Mouse (Mus musculus) adrenal gland, postnatal 36 days (tissue): ENCODE data around the gene Pik3r2. TPM values are rescaled to one million over a fixed set of nuclear protein-coding genes. Genes with fewer than 3 reads are reported as not detected.
A peak's percentile ranks its signal among the peaks of the same experiment; 100 is the strongest.
"Not testable (repeated sequence)": the region's sequence is repeated elsewhere in the genome, so short reads cannot be mapped to it uniquely, and the experiment has no call there.

ENCODE experiments used
- DNase-seq, 2 experiments: peaks; one replicate each; pipeline ENCODE4 v3.0.0; 2021; ENCODE audit warnings: mixed read lengths in 1 of 2
- long read RNA-seq, 2 experiments: library from polyadenylated mRNA; stranded (forward); transcript quantifications; one replicate each; pipeline ENCODE4 v2.0.0; 2021; ENCODE audit warnings: borderline sequencing depth in 2 of 2
- total RNA-seq, 2 experiments: library from RNA; stranded (reverse); gene quantifications; 2 replicates each; pipeline ENCODE4 v1.2.3; 2021

Pik3r2 gene
- total RNA-seq = 10 to 100 TPM; 35.6 to 51.5 TPM
- long read RNA-seq, experiment 1, transcript Pik3r2-201 (16 exons, 3,165 nt) = major isoform, 32 of 48 reads
- long read RNA-seq, experiment 1, partial matches to known transcripts = 13 of 48 reads
- long read RNA-seq, experiment 1, other reads (novel, unspliced or antisense) = 3 of 48 reads
- long read RNA-seq, experiment 2, transcript Pik3r2-201 (16 exons, 3,165 nt) = major isoform, 24 of 28 reads
- long read RNA-seq, experiment 2, partial matches to known transcripts = 2 of 28 reads
- long read RNA-seq, experiment 2, other reads (novel, unspliced or antisense) = 2 of 28 reads

DNA sequence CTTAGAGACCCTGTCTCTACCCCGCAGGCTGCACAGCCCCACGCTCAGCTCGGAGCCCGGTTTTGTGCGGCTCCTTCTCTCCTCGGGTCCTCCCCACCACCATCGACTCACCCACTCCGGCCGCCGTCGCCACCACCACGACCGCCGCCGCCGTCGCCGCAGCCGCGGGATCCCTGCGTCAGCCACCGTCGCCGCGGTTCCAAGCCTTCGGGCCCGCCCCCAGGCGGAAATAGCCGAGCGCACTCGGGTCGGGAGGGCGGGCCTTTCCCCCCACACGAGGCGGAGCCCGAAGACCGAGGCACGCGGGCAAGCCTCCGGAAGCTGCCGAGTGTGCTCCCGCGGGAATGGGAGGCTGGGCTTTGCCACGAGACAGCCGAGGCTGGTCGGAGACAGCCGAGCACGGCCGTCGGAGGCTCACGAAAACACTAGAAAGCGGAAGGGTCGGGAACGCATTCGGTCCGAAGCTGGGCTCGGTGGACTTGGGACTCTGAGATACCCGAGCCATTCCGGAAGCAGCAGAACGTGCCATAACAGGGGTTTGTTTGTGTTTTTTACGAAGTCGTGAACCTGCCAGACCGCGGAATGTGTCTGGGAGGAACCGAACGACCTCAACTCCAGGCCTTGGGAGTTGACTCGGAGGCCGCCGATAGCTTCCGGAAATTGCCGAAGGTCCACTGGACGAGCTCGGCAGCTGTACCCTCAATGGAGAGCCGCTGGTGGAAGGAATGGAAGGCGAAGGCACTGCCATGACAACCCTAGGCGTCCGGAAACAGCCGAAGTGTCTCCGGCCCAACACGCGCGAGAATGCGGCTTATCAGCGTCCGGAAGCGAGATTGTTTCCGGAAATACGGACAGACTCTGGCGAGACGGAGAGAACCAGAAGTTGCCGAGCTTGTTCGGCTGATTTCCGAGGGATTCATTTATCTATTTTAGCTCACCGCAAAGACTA is at the start of gene Pik3r2:
Pik3r2 (minus strand) TSS at position 218 of the 949 bp plus-strand sequence.
- peak; percentile 98 for DNase-seq

DNA sequence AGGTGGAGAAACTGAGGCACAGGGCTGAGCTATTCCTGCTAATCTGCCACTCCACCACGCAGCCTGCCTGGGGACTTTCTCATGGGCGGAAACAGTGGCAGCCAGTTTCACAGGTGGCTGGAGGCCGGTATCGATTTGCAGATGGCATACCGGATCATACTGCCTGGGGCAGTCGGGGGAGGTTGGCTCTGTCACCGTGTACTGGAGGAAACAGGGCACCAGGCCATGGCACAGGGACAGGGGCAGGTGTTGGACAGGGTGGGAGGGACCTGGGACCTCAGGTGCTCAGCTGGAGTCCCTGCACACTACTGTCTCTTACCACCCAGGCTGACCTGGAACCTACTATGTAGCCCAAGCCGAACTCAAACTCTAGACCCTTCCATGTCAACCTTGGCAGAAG is 49.3 kb upstream of the Pik3r2 start:
- no peak for DNase-seq

DNA sequence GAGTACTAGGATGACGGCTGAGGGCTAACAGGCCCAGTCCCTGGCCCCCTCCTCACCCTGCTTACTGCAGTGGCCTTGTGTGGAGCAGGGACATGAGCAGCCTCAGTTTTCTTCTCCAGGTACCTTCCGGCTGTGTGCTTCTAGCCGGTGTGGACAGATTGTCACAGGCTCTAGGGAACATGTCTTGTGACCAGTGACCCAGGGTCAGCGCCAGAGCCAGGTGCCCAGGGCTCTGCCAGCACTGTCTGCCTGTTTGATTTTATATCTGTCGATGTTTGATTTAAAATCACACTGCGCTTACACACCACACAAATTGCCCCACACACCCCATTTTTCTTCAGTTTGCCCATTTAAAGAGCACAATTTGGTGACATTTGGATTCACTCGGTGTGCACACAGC is 47.3 kb upstream of the Pik3r2 start:
- DNase-seq = no peak

DNA sequence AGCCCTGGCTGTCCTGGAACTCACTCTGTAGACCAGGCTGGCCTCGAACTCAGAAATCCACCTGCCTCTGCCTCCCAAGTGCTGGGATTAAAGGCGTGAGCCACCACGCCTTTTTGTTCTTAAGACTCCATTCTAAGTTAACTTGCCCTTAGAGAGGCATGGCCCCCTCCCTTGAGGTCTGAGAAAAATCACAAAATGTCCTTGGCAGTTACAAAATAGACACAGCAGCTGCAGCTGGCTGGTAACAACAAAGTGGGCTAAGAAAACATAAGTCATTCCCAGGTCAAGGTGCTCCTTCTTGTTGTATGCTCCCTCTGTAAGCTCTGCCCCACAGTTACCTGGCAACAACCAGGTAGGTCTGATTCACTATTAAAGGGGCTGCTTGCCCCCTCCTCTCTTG is 46.1 kb upstream of the Pik3r2 start:
- not testable (repeated sequence) for DNase-seq

DNA sequence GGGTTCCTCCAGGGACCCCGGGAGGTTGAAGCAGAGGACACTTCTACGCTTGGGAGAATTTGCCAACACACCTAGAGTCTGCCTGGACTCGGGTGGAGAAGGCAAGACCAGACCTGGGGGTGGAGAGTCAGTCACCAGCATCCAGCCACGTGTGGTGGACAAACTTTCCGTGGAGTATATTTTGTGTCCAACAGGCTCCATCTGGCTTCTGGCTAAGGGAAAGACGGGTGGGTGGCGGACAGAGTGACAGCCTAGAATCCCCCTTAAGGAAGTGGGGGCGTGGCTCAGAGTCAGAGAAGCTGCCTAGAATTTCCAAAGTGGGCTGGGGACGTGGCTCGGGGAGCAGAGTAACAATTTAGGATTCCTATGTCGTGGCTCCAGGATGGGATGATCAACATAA is 45.5 kb upstream of the Pik3r2 start:
- DNase-seq = no peak

DNA sequence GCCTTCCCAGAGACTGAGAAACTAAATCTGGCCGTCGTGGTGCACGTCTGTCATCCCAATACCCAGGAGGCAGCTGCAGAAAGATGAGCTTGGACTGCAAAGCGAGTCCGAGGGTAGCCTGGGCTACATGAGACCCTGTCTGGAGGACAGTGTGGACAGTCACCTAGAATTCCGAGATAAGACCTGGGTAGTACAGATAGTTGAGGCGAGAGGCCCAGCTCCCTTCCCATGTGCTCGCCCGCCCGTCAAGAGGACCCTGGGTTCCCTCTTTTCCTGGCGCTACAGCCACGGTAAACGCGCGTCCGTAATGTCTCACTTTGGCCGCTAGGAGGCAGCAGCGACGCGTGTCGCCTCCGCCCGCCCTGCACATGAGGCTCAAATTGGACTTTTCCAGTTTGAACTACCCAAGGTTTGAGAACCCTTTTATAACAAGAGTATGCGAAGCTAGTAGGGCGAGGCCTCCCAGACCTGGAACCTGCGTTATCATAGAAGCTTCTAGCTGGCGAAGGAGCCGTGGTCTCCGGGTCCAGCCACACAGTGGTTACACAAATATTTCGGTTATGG is 45.0 kb upstream of the Pik3r2 start:
- peak; percentile 70 to 80 for DNase-seq

DNA sequence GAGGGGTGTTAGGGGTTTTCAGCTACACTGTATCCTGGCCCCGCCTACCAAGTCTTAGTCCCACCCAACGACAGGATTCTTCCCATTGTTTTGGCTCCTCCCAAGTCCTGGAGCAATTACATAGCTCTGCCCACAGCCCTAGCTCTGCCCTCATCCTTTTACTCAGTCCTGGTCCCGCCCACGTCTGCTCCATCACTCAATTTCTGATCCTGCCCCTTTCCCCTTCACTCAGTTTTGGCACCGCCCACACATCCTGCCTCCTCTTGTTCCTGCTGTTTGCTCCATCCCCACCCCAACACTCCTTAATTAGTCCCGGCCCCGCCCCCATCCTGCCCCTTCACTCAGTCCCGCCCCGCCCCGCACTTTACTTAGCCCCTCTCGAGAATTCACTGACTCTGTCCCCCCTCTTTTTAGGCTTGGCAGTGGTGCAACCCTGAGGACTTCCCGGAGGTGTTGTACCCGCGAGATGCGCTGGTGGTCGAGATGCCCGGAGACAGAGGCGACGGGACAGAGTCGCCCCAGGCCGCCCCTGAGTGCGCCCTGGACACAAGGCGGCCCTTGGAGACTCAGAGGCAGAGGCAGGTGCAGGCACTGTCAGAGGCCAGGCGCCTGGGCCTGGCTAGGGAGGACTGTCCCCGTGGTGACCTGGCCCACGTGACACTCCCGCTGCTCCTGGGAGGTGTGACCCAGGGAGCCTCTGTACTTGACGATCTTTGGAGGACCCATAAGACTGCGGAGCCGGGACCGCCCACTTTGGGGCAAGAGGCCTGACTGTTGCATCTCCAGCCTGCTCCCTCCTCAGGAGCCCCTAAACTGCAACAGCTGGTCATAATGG is 43.8 kb upstream of the Pik3r2 start:
- peak; percentile 49 to 66 for DNase-seq

DNA sequence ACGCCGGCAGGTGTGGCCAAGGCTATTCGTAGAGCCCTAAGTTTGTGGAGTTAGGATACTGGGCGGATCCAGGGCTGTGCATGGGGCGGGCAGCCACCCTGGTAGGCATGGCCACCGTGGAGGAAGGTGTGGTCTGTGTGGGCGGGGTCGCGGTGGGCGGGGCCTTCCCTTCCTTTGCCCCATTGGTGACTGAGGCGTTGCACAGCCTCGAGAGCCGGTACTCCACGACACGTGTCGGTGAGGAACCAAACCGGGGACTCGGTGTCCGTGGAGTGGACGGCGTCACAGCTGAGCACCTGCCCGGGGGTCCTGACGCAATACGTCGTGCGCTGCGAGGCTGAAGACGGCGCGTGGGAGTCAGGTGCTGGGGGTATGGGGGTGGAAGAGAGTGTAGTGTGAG is 40.2 kb upstream of the Pik3r2 start:
- peak; percentile 32 to 55 for DNase-seq

DNA sequence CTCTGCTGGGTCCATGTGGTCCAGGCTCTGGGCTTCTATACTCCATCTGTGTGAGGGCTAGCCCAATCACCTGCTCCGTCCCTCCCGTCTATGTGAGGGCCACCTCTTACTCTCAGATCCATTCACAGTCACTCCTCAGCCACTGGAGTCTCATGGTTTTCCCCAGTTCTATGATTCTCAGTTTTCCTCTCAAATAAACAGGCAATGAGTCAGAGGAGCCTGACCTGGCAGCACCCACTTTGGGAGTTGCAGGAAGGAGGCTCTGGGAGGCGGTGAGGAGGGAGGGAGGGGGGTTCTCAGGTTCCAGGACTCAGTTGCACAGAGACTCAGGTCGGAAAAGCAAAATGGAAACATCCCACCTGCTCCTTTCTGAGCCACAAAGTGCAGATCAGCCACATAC is 36.4 kb upstream of the Pik3r2 start:
- DNase-seq = no peak

DNA sequence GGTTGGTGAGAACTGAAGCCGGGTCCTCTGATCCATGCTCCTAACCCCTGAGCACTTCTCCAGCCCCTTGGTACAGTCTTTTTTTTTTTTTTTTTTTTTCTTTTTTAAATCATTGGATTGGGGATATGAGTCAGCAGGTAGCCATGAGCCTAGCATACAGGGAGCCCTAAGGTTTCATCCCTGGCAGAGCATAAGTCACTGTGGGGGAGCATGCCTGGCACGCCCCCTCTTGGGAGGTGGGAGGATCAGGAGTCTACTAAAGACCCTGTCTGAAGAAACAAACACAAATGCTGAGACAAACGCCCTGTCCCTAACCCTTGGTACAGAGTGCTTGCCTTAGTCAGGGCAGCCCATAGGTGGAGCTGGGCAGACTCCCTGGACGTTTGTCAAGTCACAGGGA is 35.5 kb upstream of the Pik3r2 start:
- no peak for DNase-seq

DNA sequence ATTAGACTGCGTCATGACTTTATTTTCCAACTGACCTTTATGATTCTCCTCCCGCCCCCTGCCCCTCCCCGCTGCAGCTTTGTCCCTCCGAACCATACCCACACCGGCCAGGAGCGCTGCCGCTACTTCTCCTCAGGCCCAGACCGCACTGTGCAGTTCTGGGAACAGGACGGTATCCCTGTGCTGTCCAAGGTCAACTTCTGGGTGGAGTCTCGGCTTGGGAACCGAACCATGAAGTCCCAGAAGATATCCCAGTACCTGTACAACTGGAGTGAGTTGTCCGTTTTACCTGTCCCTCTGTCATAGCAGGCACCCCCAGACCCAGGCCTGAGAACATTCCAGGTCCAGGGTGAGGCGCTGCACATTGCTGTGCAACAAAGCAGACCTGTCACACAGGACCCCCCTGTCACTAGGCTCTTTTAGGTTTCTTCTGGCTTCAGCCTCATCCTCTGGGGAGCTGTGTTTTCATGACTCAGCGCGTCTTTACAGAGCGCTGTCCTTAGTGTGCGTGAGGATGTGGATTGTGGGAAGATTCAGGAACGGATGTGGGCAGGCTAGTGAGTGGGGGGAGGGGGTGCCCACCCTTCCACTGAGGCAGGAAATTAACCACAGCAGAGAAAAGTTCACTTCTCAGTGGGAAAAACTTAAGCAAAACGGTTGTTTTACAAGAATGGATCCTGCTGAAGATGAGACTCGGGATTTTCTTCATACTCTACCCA is 34.6 kb upstream of the Pik3r2 start:
- no peak for DNase-seq

DNA sequence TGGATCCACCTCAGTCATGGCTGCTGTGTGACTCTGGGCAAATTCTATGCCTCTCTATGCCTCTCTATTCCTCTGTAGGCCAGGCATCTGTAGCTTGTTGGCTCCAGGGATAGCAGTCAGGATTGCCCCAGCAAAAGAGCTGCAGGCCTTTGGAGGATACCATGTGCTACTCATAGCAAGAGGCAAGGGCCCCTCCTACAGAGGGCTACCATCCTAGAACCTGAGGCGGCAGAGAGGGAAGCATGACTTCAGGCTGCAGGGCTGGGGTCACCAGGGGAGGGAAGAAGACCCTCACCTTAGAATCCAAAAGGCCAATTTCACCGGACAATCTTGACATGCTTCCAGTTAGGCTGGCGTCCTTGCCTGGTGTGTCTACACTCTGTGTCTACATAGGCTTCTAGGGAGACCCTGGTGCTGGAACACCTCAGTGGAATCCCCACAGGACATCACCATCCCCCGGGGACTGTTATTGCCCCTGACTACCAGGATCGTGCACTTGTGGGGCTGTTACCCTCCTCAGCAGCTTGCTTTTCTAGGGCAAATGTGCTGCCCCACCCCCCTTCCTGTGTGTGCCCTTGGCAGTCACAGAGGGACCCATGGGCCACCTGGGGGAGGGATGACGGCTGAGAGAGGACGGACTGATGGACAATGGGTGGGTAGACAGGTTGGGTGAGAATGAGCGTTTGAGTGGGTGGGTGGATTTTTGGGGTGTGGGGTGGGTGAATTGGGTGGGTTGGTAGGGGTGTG is 32.6 kb upstream of the Pik3r2 start:
- DNase-seq = no peak

DNA sequence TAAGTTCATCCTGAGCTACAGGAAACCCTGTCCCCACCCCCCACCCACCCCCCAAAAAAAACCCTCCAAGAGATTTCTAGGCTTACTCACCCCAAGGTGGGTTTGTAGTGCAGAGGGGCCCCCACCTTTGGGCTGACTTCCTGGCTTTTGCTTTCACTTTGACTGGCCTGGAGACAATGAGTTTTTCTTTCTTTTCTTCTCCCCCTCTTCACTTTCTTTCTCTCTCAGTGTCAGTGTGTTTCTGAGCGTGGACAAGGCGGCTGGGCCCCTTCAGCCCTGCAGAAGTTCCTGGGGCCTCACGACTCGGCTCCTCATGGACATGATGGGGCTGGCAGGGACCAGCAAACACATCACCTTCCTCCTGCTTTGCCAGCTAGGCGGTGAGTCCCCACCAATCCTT is 31.7 kb upstream of the Pik3r2 start, which contains the start of gene Il12rb1:
Il12rb1 (plus strand) TSS at position 211 of the 400 bp plus-strand sequence.
- no peak for DNase-seq

DNA sequence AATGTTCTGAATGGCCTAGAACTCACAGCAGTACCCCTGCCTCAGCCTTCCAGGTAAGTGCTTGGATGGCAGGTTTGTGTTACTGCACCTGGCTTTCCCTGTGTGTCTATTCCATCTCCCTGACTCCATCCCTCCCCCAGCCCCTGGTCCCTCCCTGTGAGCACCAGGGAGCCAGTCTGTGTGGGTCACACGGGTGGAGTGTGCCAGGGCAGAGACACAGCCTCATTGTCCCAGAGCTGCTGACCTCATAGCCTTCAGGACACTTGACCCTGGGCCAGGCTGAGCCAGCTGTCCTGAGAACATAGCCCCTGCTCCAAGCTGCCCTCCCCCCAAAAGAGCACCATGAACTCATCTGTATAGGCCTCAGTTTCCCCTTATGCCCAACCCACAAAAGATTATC is 30.8 kb upstream of the Pik3r2 start:
- no peak for DNase-seq

DNA sequence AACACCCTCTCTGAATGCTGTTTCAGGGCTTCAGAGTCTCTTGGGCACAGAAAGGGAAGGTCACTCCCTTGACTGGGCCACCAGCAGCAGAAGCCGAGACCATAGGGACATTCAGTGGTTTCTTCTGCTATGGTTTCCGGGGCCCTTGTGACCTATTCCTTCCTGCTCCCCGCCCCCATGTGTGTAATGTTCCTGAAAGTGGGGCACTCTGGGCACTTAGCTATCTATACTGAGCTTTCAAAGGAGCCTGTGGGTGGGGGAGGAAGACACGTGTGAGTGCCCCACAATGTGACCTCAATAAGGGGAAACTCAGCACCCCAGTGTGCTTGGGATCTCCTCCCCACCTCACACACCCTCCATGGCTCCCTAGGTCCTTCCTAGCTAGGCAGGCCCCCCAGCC is 30.0 kb upstream of the Pik3r2 start:
- DNase-seq = peak in 1 of 2 experiments; percentile 49

DNA sequence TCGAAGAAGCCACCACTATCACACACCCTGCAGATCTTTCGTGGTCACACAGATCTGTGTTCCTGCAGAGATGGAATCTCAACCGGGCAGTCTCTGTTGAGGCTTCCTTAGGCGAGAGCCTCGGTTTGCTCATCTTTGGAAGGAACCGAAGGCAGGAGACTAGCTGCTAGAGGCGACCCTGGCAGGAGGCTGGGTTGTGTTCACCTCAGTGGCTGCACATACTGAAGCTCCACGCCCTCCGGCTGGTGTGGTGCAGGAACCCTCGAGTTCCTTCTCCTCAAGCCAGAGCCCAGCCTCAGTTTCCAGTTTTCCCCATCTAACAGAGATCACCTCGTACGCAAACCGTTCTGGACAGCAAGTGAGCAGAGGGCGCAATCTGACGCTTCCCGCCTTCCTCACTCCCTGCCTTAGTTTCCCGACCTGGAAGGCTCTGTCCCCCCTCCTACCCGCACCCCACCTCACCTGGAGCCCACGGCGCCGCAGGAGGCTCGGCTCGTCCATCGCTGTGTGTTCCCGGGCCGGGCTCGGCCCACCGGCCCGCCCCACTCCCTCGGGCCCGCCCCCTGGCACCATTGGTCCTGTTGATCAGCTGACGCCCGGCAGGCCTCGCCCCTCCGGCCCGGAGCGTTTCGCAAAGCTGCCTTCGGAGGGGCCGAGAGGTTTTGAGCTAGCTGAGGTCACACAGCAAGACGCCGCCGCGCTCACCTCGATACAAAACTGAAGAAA is 28.1 kb upstream of the Pik3r2 start, which contains the start of gene Mast3:
Mast3 (minus strand) TSS at position 574 of the 726 bp plus-strand sequence.
- DNase-seq = peak; percentile 93 to 96

DNA sequence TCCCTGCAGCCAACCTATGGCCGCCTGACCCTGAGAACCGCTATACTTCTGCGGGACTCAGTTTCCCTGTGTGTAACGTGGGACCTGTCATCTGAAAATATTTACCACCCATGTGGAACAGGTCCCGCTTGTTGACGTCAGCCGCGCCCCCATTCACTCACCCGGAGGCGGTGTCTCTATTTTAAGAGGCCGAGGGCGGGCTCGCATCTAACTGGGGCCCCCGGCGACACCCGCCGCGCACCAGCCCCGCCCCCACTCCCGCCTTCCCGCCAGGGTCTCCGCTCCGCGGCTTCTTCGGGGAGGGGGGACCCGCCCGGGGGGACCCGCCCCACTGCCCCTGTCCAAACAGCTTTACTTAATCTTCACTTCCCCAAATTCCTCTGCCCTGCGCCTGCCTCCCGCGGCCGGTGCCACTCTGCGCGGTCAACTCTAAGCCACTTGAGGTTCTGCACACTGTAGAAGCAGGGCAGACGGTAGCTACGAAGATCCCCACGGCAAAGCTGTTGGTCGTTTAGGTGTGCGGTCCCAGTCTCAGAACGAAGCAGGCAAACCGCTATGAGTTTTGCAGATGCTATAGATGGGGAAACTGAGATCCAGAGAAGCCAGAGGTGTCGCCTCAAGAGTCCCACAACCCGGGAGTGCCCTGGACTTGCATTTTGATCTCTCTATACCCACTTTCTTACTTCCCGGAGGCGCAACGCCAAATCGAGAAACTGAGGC is 27.4 kb upstream of the Pik3r2 start:
- peak; percentile 25 to 59 for DNase-seq

DNA sequence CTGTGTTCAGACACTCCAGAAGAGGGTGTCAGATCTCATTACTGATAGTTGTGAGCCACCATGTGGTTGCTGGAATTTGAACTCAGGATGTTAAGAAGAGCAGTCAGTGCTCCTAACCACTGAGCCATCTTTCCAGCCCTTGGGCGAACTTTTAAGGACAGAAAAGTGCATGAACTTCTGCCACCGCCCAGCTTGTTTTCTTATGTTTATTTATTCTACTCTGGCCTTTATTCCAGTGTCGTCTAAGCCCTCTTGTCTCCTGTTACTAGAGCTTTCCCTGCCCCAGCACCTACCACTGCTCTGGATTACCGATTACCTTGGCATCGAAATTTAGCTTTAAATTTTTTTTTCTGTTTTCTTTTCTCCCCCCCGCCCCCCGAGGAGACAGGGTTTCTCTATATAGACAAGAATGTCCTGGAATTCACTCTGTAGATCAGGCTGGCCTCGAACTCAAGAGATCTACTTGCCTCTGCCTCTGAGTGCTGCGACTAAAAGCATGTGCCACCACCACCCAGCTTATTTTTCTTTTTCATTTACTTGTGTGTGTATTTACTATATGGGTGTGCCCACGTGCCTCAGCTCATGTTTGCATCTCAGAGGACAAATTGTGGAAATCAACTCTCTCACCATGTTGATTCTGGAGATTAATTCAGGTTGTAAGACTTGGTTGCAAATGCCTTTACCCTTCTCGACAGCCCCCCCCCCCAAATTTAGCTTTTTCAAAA is 26.4 kb upstream of the Pik3r2 start:
- DNase-seq = no peak
